Mouse (Mus musculus): ENCODE data around the gene Akap12. TPM values are rescaled to one million over a fixed set of nuclear protein-coding genes. Genes with fewer than 3 reads are reported as not detected.

The Akap12 gene
- polyA plus RNA-seq, 1 experiment from 2014 or later, result 30.6 TPM

GRCm38 (mm10) chr10:4341430-4341829 lies 75.2 kb downstream of the Akap12 start:
- Histone ChIP-seq H3K9ac (replicated peaks; ENCODE audit: low read depth, low read length) (no peak overlapping the region), H3K4me2 (ENCODE audit: low read depth, low read length) (no peak overlapping the region), H3K4me1 (ENCODE audit: control insufficient read depth, insufficient read depth, low read length) (no peaks in the 10 kb centered on the region), H3K4me3 (ENCODE audit: low read depth, low read length) (no peak overlapping the region), H3K27ac (ENCODE audit: low read depth, low read length) (no peak overlapping the region), H3K9me3 (ENCODE audit: control insufficient read depth, low read length) (no peaks in the 10 kb centered on the region), H3K27me3 (ENCODE audit: control insufficient read depth, insufficient read depth, low read length) (no peaks in the 10 kb centered on the region), H3K36me3 (ENCODE audit: control insufficient read depth, insufficient read depth, low read length) (no peaks in the 10 kb centered on the region)
- 22% methylated on average over 2 of the region's 2 CpGs for WGBS
- ATAC-seq (ENCODE audit: low read depth), result no peak

GRCm38 (mm10) chr10:4346489-4347135 lies 80.4 kb downstream of the Akap12 start:
- H3K9ac ChIP-seq (replicated peaks; ENCODE audit: low read depth, low read length), result no peak overlapping the region; the same call in 1 of the 2 replicates
- WGBS, result 6% methylated on average over 28 of the region's 28 CpGs

GRCm38 (mm10) chr10:4347136-4347492 lies 80.9 kb downstream of the Akap12 start:
- peak; percentile 72 for ATAC-seq (ENCODE audit: low read depth)
- peak overlapping the region; percentile 44; the same call in 1 of the 2 replicates for H3K4me2 ChIP-seq (ENCODE audit: low read depth, low read length)
- no peaks in the 10 kb centered on the region for H3K9me3 ChIP-seq (ENCODE audit: control insufficient read depth, low read length)
- 0 out of 2 replicates have a peak, but pooled peaks cover 5% of the 10 kb centered on the region for H3K4me1 ChIP-seq (ENCODE audit: control insufficient read depth, insufficient read depth, low read length)
- 70% methylated on average over 4 of the region's 4 CpGs for WGBS
- H3K27ac ChIP-seq (ENCODE audit: low read depth, low read length), result no peak overlapping the region
- no peaks in the 10 kb centered on the region for H3K27me3 ChIP-seq (ENCODE audit: control insufficient read depth, insufficient read depth, low read length)
- no peaks in the 10 kb centered on the region for H3K36me3 ChIP-seq (ENCODE audit: control insufficient read depth, insufficient read depth, low read length)
- no peak overlapping the region for H3K9ac ChIP-seq (replicated peaks; ENCODE audit: low read depth, low read length)
- no peak overlapping the region for H3K4me3 ChIP-seq (ENCODE audit: low read depth, low read length)

More at GRCm38 (mm10) chr10:4346489-4347135, 80.4 kb downstream of the Akap12 start:
- H3K9me3 ChIP-seq (ENCODE audit: control insufficient read depth, low read length), result no peaks in the 10 kb centered on the region
- H3K4me1 ChIP-seq (ENCODE audit: control insufficient read depth, insufficient read depth, low read length), result 0 out of 2 replicates have a peak, but pooled peaks cover 5% of the 10 kb centered on the region
- H3K4me2 ChIP-seq (ENCODE audit: low read depth, low read length), result peak overlapping the region; percentile 44
- H3K4me3 ChIP-seq (ENCODE audit: low read depth, low read length), result no peak overlapping the region
- ATAC-seq (ENCODE audit: low read depth), result peak; percentile 90
- no peak overlapping the region for H3K27ac ChIP-seq (ENCODE audit: low read depth, low read length)
- H3K27me3 ChIP-seq (ENCODE audit: control insufficient read depth, insufficient read depth, low read length), result no peaks in the 10 kb centered on the region
- H3K36me3 ChIP-seq (ENCODE audit: control insufficient read depth, insufficient read depth, low read length), result no peaks in the 10 kb centered on the region

- Histone ChIP-seq H3K4me3 (ENCODE audit: low read depth, low read length) (no peak overlapping the region), H3K4me2 (ENCODE audit: low read depth, low read length) (no peak overlapping the region), H3K9me3 (ENCODE audit: control insufficient read depth, low read length) (no peaks in the 10 kb centered on the region), H3K9ac (replicated peaks; ENCODE audit: low read depth, low read length) (no peak overlapping the region), H3K4me1 (ENCODE audit: control insufficient read depth, insufficient read depth, low read length) (0 out of 2 replicates have a peak, but pooled peaks cover 5% of the 10 kb centered on the region), H3K27me3 (ENCODE audit: control insufficient read depth, insufficient read depth, low read length) (no peaks in the 10 kb centered on the region), H3K36me3 (ENCODE audit: control insufficient read depth, insufficient read depth, low read length) (no peaks in the 10 kb centered on the region), H3K27ac (ENCODE audit: low read depth, low read length) (no peak overlapping the region)
- ATAC-seq (ENCODE audit: low read depth), result peak; percentile 14; the same call in 1 of the 2 replicates
- WGBS, result 98% methylated on average over 14 of the region's 14 CpGs
These were observed 81.4 kb downstream of the Akap12 start for GRCm38 (mm10) chr10:4347591-4347990.

GRCm38 (mm10) chr10:4354371-4355260 lies 88.4 kb downstream of the Akap12 start:
- Histone ChIP-seq H3K27ac (ENCODE audit: low read depth, low read length) (no peak overlapping the region), H3K9ac (replicated peaks; ENCODE audit: low read depth, low read length) (no peak overlapping the region), H3K36me3 (ENCODE audit: control insufficient read depth, insufficient read depth, low read length) (peaks cover 10% of the 10 kb centered on the region; the same call in 1 of the 2 replicates), H3K4me3 (ENCODE audit: low read depth, low read length) (no peak overlapping the region), H3K4me2 (ENCODE audit: low read depth, low read length) (no peak overlapping the region), H3K9me3 (ENCODE audit: control insufficient read depth, low read length) (no peaks in the 10 kb centered on the region), H3K4me1 (ENCODE audit: control insufficient read depth, insufficient read depth, low read length) (no peaks in the 10 kb centered on the region), H3K27me3 (ENCODE audit: control insufficient read depth, insufficient read depth, low read length) (no peaks in the 10 kb centered on the region)
- 93% methylated on average over 38 of the region's 38 CpGs for WGBS
- no peak for ATAC-seq (ENCODE audit: low read depth)

GRCm38 (mm10) chr10:4355882-4356451 lies 89.8 kb downstream of the Akap12 start:
- no peak overlapping the region for H3K4me3 ChIP-seq (ENCODE audit: low read depth, low read length)
- 90% methylated on average over 19 of the region's 19 CpGs for WGBS
- H3K4me2 ChIP-seq (ENCODE audit: low read depth, low read length), result no peak overlapping the region
- no peak overlapping the region for H3K9ac ChIP-seq (replicated peaks; ENCODE audit: low read depth, low read length)
- H3K4me1 ChIP-seq (ENCODE audit: control insufficient read depth, insufficient read depth, low read length), result no peaks in the 10 kb centered on the region
- H3K27ac ChIP-seq (ENCODE audit: low read depth, low read length), result no peak overlapping the region
- peaks cover 10% of the 10 kb centered on the region; the same call in 1 of the 2 replicates for H3K36me3 ChIP-seq (ENCODE audit: control insufficient read depth, insufficient read depth, low read length)
- no peak for ATAC-seq (ENCODE audit: low read depth)
- H3K9me3 ChIP-seq (ENCODE audit: control insufficient read depth, low read length), result no peaks in the 10 kb centered on the region
- no peaks in the 10 kb centered on the region for H3K27me3 ChIP-seq (ENCODE audit: control insufficient read depth, insufficient read depth, low read length)

- H3K4me2 ChIP-seq (ENCODE audit: low read depth, low read length), result no peak overlapping the region
- no peak overlapping the region for H3K9ac ChIP-seq (replicated peaks; ENCODE audit: low read depth, low read length)
- ATAC-seq (ENCODE audit: low read depth), result no peak
- no peak overlapping the region for H3K27ac ChIP-seq (ENCODE audit: low read depth, low read length)
- no peaks in the 10 kb centered on the region for H3K4me1 ChIP-seq (ENCODE audit: control insufficient read depth, insufficient read depth, low read length)
- 82% methylated on average over 5 of the region's 5 CpGs for WGBS
- no peak overlapping the region for H3K4me3 ChIP-seq (ENCODE audit: low read depth, low read length)
- H3K27me3 ChIP-seq (ENCODE audit: control insufficient read depth, insufficient read depth, low read length), result no peaks in the 10 kb centered on the region
- H3K9me3 ChIP-seq (ENCODE audit: control insufficient read depth, low read length), result no peaks in the 10 kb centered on the region
- peaks cover 10% of the 10 kb centered on the region; the same call in 1 of the 2 replicates for H3K36me3 ChIP-seq (ENCODE audit: control insufficient read depth, insufficient read depth, low read length)
These were observed 90.5 kb downstream of the Akap12 start for GRCm38 (mm10) chr10:4356640-4357039.

GRCm38 (mm10) chr10:4357435-4357834 lies 91.3 kb downstream of the Akap12 start:
- WGBS, result 92% methylated on average over 10 of the region's 10 CpGs

More at GRCm38 (mm10) chr10:4357435-4357834, 91.3 kb downstream of the Akap12 start:
- Histone ChIP-seq H3K4me2 (ENCODE audit: low read depth, low read length) (no peak overlapping the region), H3K9me3 (ENCODE audit: control insufficient read depth, low read length) (no peaks in the 10 kb centered on the region), H3K9ac (replicated peaks; ENCODE audit: low read depth, low read length) (no peak overlapping the region), H3K36me3 (ENCODE audit: control insufficient read depth, insufficient read depth, low read length) (peaks cover 10% of the 10 kb centered on the region; the same call in 1 of the 2 replicates), H3K4me3 (ENCODE audit: low read depth, low read length) (no peak overlapping the region), H3K4me1 (ENCODE audit: control insufficient read depth, insufficient read depth, low read length) (no peaks in the 10 kb centered on the region), H3K27ac (ENCODE audit: low read depth, low read length) (no peak overlapping the region), H3K27me3 (ENCODE audit: control insufficient read depth, insufficient read depth, low read length) (no peaks in the 10 kb centered on the region)
- no peak for ATAC-seq (ENCODE audit: low read depth)

Data from neural tube, embryonic 14.5 days (tissue).